Mouse (Mus musculus) Muller cell, postnatal 12 days (primary cell): ENCODE measurements at regions not wholly inside any gene's neighbourhood (a gene's known extent, or its start where the extent isn't known, plus 50 kb on each side); places are given as distances from the start of the nearest gene placed in this dataset.
A peak's percentile ranks its signal among the peaks of the same experiment; 100 is the strongest.

Experiments
- DNase-seq: peaks from one replicate; pipeline ENCODE4 v3.0.0-alpha.2; 2015; ENCODE audit errors: inconsistent ontology term

DNA sequence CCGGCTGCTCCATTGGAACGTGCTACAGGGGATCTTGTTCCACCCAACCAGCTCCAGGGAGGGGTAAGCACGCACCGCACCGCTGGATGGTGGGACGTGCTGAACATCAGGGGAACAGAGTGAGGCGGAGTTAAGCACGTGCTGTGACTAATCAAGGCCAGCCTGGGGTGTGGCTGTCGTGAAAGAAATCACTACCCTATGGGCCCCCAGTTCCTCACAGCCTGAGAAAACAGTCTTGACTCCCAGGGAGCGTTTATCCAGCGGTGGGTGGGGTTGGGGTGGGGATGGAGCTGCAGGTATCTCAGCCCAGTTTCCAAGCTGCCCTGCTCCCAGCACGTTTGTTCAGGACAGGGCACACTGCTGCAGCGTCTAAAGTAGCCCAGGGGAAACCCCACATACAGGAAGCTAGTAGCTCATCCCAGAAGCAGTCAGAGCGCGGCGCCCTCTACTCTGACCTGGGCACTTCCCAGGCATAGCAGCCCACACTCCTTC is 113.4 kb upstream of the Egln3 start:
- DNase-seq: no peak

GRCm38 (mm10) chr12:54316066-54316567 is 112.5 kb upstream of the Egln3 start:
- DNase-seq: no peak

DNA sequence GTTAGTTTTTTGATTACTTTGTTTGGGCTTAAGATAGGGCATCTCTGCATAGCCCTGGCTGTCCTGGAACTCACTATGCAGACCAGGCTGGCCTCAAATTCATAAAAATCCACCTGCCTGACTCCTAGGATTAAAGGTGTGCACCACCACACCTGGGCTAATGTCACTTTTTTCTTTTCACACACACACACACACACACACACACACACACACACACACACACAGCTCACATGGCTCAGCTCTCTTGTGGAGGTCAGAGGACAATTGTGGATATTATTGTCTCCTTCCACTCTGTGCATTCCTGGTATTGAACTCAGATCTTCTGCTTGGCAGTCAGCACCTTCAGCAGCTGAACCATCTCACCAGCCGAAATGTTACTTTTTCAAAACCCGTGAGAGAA is 110.5 kb upstream of the Egln3 start:
- DNase-seq: no peak

DNA sequence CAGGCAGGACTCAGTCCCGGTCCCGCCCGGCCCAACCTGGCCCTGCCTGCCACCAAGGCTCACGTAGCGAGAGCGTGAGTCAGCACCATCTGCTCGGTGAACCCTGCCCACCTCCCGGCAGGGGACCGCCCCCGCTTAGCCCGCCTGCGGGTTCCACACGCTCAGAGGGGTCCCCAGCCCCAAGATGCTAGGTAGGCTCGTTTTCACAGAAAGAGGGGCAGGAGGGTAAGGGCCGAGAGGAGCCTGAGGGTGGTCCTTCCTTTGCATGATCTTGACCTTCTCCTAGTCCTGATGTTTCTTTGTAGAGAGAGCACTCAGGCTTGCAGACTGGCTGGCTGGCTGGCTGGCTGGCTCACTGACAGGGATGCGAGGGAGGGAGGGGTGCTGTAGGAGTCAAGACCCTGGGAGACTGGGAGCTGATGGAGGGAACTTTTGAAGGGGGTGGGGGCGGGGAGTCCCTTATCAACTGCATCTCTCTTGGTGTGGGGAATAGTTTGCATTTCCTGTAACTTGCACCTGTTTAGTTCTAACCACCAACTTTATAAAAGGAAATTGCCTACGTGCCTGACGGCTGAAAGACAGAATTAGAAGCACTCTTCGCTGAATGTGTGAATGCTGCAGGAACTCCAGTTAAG is 109.7 kb upstream of the Egln3 start:
- peak; percentile 87 for DNase-seq

DNA sequence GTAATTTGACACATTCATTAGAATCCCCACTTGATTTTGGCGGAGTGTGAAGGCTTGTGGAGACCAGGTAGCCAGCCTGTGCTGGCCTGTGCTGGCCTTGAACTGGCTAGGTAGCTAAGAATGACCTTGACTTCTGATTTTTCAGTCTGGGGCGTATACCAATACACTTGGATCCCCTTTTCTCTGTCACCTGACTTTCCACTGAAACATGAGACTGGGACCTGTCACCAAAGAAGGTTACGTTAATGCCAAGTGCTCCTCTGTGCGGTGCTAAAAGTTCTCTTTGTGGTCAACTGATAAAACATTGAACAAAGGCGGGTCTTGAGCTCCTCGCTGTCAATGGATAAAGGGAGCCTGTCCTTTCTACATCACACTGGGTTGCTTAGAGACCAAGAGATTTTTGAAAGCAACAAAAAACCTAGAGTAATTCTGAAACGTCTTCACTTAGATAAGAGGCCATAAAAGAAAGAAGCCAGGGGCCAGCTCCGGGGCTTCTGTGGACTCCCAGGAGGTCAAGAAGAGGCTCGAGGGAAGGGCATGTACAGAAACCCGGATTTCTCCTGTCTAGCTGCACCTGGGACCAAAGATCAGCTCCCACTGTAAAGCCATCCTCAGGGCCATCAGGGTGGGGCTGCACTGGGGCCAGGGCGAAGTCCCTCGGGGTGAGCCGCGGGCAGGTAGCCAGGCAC is 109.0 kb upstream of the Egln3 start:
- no peak for DNase-seq

DNA sequence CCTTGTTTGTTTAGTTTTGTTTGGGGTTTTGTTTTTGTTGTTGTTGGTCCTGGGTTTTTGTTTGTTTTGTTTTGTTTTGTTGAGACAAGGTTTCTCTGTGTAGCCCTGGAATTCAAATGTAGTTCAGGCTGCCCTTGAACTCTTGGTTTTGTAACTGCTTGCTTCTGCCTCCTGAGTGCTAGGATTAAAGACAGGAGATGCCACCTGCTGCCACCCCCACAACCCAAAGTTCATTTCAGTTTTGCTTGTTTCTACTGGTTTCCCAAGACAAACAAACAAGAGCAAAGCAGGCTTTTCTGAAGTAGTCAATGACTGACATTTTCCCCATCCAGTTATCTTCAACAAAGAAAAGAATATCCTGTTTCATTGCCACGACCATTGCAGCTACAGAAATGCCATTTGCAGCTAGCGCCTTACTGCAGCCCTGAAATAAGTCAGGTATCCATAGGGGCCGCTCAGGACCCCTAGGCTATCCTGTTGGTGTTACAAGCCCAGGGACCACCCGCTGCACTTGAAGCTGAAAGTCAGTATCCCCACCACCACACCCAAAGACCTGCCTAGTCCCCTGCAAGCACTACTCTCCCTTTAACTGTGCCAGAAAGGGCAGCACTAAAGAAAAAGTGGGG is 108.3 kb upstream of the Egln3 start:
- no peak for DNase-seq

DNA sequence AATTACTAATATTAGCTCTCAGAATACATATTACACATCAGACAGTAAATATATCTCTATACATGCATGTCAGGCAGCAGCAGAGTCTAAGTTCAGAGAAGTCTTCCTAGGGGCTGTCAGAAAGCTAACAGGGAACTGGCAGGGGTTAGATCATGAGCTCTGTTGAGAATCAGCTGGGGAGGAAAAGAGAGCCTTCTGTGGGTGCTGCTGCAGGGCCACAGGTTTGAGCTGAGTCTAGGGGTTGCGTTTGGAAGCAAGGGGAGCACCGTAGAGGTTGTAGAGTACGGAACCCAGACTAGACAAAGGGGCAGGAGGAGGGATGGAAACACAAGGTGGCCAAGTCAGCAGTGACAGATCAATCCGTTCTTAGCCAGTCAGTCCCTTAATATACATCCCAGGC is 106.2 kb upstream of the Egln3 start:
- DNase-seq: no peak

DNA sequence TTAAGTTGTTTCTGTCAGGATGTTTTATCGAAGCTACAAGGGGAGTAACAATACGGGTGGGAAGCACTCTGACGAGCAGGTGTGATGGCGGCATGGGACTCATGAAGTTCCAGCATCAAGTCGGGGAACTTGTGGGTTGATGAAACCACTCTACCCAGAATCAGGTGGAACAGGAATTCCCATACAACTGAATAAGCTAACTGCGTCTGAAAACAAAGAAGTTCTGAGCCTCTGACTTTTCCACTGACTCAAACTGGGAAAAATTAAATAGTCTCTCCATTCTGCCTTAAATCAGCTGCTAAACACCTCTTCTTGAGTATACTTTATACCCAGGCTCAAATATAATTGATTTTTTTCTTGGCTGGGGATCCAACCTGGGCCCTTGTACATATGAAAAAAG is 105.6 kb upstream of the Egln3 start:
- no peak for DNase-seq

DNA sequence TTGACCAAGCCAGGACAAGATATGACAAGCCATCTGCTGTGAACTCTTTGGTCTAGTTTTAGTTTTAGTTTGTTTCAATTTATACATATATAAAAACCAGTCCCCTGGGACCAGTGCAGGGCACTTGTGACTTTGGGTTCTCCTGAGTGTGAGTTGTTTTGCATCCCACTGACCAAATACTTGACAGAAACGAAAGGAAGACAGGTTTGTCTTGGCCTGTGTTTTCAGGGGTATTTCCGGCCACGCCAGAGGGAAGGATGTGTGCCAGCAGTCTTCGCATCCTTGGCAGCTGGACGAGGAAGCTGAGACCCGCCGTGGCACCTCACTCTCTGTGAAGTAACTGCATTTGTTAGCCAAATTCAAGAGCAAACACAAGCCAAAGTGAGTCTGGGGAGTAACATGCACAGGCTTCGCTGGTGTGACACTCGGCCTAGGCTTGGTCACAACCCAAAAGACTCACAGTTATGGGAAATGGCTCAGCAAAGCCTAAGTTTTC is 101.5 kb upstream of the Egln3 start:
- no peak for DNase-seq

DNA sequence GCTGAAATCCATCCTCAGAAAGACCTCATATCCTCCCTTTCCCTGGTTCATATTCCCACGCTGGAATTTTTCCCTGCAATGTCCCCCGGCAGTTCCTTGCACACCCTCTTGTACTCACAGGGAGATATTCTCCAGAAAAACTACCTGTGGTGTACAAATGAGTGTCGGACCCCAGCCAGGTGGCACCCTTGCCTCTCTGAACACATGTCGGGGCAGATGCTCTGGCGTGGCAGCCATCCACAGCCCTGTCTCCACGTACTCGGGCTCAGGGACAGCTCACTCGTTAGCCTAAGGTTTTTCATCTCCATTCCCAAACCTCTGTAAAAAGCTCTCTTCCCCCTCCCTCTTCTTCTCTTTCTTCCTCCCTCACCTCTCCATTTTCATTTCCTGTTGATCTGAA is 100.1 kb upstream of the Egln3 start:
- DNase-seq: no peak

DNA sequence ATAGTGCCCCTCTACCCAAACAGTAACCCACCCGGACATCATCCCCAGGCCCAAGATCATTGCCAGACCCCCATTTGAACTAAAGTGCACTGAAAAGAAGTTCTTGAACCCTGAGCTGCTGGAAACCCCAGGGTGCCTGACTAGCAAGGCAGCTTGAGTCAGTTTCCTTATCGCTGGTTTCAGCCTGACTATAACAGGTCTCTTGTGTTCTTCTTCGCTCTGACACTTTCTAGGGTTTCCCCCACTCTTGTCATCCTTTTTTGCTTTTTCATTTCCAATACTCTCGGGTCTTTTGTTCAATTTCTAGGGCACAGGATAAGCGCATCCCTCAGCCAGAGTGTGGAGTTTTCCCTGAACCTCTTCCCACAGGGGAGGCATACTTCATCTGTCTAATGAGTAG is 95.8 kb upstream of the Egln3 start:
- DNase-seq: no peak

DNA sequence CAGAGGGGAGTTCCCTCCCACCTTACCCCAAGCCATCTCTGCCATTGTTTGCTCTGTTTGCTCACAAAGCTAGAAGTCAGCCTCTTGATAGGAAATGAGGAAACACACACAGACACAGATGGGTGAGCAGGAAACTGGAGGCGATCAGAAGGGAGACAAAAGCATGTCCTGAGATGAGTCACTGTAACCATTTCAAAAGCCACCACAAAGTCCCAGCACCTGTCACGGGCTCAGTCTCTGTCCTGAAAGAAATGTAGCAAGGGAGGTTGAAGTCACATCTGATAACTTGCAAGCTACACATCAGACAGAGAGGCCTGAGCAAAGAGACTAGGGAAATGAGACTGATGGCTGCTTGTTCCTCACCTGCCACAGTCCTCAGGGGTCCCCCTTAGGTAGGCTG is 89.6 kb upstream of the Egln3 start:
- DNase-seq: peak; percentile 34

GRCm38 (mm10) chr12:54290311-54290710 is 86.7 kb upstream of the Egln3 start:
- DNase-seq: no peak

DNA sequence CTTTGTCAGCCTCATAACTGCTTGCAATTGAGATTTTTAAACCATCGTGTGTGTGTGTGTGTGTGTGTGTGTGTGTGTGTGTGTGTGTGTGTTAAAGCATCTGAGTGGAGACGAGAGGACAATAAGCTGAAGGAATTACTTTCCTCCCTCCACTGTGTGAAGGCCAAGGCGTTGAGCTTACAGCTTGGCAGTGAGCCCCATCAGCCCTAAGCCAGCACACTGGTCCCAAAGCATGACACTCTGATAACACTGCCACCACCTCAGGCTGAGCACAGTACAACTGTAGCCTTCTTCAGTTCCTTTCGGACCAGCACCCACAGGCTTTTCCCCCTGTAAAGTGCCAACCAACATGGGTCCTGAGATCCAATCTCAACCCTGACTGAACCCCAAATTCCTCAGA is 85.1 kb upstream of the Egln3 start:
- no peak for DNase-seq

DNA sequence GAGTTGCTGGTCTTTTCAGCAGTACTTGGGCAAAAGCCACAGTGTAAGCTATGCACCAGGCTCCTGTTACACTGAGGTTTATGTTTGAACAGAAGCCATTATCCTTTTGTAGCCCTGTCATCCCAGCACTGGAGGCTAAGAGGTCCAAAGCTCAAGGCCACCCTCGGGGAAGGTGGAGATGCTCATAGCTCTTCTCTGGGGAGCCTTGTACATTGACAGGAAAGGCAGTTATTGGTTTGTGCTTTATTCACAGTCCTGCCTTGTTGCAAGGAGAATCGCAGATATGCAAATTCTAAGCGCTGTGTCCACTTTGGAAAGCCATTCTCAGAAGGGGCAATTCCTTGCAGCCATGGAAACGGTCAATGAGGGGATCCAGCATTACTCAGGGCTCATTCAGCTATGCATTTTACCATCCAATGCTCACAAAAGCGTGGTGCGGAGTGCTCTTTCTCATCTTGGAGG is 84.4 kb upstream of the Egln3 start:
- DNase-seq: no peak

GRCm38 (mm10) chr12:54286911-54287819 is 83.5 kb upstream of the Egln3 start:
- peak; percentile 89 for DNase-seq

DNA sequence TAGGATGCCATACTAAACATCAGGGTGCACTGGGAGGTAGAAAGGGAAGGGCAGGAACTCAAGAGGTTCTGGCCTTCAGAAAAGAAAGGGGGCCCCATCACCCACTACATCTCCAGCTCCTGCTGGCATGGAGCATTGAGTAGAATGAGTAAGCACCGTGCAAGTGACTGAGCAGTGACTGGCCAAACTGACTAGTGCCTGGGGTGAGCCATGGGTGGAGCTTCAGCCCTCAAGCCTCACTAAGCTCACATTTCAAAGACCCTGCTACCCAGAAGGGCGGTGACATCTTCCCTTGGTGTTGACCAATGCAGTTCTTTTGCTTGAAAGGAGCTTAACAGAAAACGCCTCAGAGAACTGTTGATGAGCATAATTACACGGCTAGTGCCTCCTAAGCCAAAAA is 80.0 kb upstream of the Egln3 start:
- DNase-seq: peak; percentile 47

GRCm38 (mm10) chr12:54283011-54283410 is 79.4 kb upstream of the Egln3 start:
- DNase-seq: no peak

DNA sequence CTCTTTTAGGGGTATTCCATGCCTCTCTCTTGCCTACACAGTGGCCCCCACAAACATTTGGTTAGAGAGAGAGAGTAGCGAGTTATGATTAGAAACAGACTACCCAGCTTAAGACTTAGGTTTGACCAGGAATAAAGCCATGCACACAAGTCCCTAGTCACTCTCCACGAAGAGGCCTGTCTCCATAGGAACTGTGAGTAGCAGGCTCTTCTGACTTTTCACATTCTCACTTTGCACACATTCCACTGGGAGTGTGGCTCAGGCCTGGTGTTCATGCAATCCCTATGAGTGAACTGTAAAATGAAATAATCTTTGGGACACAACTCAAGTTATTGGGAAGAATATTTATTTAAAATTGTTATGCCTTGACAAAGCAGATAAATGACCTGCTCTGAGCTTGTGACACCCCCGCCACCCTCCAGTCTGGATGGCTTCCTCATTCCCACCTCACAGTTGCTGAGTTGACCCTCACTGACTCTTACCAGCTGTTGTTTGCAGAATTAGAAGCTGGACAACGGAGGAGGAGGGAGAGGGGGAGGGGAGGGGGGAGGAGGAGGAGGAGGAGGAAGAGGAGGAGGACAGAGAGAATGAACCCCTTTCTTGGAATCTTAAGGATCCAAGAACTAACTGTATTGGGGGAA is 78.7 kb upstream of the Egln3 start:
- no peak for DNase-seq

GRCm38 (mm10) chr12:54280457-54280856 is 76.8 kb upstream of the Egln3 start:
- no peak for DNase-seq

GRCm38 (mm10) chr12:54280001-54280400 is 76.3 kb upstream of the Egln3 start:
- DNase-seq: no peak
